Mouse (Mus musculus): ENCODE measurements around the gene Rpl18a. TPM values are rescaled to one million over a fixed set of nuclear protein-coding genes. Genes with fewer than 3 reads are reported as not detected.
A peak's percentile ranks its signal among the peaks of the same experiment; 100 is the strongest.

Rpl18a gene
- total RNA-seq, 2 experiments from 2014 or later: 1,253 to 1,401 TPM

DNA sequence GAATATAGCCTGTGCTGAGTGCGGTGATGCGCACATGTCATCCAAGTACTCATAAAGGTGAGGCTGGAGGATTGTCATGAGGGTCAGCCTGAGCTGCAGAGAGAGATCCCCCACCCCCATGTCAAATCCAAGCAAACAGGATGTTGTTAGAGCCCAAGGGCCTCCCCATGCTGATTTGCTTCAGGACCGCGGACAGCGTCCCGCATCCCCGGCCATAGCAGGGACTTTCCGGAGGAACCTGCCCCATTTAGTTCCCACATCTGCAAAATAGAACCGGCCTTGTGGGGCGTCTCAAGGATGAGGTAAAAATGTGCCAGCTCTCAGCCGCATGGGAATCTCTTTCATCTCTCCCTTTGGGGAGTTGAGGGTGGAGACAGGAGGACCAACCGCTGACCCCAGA lies 11.6 kb downstream of the Rpl18a start:
- no peak for DNase-seq (ENCODE audit: low spot score in 2 of 2)

GRCm38 (mm10) chr8:70884683-70885082 lies 12.5 kb downstream of the Rpl18a start:
- no peak for DNase-seq (ENCODE audit: low spot score in 2 of 2)

- no peak for DNase-seq (ENCODE audit: low spot score in 2 of 2)
Observed at GRCm38 (mm10) chr8:70884186-70884585, 13.0 kb downstream of the Rpl18a start.

DNA sequence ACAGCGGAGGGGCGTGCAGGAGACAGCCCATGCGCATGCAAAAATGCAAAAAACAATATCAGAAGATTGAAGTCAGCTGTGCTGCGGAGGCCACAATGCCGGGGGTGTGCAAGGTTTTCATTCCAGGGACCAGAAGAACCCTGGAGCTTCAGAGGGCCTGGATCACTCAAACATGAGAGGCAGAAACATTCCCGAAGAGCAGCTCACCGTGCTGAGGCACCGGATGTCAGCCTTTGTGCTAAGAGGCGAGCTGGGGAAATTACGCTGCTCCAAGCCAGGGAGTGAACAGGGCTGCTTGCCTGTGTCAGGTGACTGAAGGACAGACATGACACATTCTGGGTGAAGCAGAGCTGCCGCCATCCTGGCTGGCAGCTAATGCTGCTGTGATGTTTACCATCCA lies 16.7 kb downstream of the Rpl18a start:
- no peak for DNase-seq (ENCODE audit: low spot score in 2 of 2)

DNA sequence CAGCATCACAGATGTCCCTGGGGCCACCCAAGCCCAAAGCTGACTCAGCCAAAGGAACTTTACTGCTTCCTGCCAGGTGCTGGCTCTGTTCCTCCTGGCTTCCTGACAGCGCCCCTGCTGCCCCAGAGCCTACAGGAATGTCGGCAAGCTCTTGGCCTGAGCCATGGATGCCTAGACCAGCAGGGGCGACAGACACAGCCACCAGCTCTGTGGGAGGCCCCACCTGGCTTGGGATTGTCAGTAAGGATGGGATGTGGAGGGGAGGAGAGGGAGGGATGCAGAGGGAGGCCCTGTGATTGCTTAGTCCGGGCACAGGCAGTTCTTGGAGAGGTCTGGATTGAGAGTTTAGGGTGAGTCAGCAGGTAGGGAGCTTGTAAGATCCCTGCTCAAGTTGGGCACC lies 17.1 kb downstream of the Rpl18a start:
- DNase-seq (ENCODE audit: low spot score in 2 of 2): no peak

- no peak for DNase-seq (ENCODE audit: low spot score in 2 of 2)
Observed at GRCm38 (mm10) chr8:70879500-70879899, 17.7 kb downstream of the Rpl18a start.

DNA sequence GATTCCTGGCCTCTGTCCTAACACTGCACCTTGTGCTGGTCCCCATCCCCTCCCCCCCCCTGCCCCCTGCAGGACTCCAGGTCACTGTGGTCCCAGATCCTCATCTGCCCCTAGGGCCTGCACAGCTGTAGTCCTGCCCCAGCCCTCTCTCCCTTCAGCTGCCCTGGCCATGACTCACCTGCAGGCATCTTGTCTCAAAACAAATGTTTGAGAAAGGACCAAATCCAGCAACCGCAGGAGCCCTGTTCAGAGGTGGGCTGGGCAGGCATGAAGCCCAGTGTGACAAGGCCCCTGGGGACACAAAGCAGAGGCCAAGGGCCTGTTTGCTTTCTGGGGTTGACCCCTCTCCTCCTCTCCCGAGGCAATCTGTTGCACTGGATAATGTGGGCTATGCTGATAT lies 19.0 kb downstream of the Rpl18a start:
- no peak for DNase-seq (ENCODE audit: low spot score in 2 of 2)

DNA sequence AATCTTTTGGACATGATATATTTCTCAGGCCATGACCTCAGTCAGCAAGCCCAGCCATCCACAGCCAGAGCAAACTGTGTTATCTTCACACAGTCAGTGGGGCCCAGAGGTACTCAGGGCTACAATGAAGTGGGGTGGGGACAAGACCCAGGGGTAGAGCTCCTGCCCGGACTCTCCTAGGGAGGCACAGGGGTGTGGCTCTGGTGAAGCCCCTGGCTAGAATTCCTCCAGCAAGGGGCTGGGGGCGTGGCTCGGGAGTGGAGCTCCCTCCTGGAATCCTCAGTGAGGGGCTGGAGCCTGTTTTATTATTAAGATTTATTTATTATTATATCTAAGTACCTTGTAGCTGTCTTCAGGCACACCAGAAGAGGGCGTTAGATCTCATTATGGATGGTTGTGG lies 20.8 kb downstream of the Rpl18a start:
- DNase-seq (ENCODE audit: low spot score in 2 of 2): no peak

DNA sequence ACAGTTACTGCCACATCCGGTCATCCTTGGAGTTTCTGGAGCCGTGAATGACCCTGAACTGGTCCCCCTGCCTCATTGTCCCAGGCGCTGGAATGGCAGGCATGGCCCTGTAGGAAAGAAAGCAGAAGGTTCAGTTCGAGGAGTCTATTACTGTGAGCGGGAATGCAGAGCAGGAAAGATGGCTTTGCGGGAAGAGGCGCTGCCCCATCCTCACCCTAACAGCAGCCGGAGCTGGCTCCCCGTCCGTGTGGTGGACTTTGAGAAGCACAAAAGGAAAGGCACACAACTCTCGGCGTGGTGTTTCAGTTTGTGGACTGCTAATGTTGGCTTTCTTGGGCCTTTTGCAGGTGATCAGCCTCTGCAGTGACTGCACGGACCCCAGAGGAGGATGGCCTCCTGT lies 22.8 kb downstream of the Rpl18a start:
- no peak for DNase-seq (ENCODE audit: low spot score in 2 of 2)

GRCm38 (mm10) chr8:70873364-70873985 lies 23.7 kb downstream of the Rpl18a start, which contains the start of gene Ccdc124:
Gene Ccdc124 (minus strand): TSS chr8:70873935.
- DNase-seq (ENCODE audit: low spot score in 2 of 2): peak; percentile 96 to 98

DNA sequence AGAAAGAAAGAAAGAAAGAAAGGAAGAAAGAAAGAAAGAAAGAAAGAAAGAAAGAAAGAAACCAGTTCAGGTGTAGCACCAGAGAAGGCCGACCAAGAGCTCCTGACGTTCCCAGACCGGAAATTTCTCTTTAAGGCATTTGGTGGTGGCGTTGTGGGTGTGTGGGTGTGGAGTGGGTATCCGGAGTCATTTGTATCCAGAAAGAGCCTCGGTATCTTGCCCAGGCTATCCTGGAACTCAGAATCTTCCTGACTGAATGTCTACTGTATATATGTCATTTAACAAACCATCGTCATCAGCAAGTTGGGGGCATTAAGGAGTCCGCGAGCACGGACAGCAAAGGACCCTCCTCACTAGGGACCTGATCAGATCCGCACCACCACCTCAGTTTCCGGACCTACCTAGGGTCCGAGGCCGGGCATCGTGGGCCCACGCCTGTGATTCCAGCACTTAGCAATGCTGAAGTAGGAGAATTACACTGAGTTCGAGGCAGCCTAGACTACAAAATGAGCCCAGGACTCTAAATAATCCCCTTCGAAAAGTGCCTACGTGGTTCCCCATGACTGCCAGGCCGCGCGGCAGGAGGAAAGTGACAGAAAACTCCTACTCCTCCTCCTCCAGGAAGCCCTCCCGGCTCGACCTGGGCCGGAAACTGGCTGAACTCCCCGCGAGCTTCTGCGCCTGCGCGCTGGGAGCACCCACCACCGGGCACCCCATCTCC lies 24.4 kb downstream of the Rpl18a start:
- no peak for DNase-seq (ENCODE audit: low spot score in 2 of 2)

GRCm38 (mm10) chr8:70871195-70871807 lies 25.9 kb downstream of the Rpl18a start:
- DNase-seq (ENCODE audit: low spot score in 2 of 2): no peak

DNA sequence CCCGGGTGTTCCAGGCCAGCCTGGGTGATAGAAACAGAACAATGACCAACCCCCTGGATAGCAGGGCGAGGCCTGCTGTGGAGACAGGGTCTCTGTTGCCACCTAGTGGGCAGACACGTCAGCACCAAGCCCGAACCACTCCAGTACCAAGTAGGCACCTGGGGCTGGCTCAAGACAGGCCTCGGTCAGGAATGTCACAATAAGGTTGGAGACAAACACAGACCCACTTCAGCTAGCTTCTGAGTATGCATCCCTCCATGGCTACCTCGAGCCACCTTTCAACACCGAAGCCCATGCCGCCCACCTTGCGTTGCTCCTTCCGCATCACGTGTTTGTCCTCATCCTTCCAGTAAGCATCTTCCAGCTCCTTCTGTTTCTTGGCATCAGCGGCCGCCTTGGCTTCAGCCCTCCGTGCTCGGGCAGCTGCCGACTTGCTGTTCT lies 27.6 kb downstream of the Rpl18a start:
- DNase-seq (ENCODE audit: low spot score in 2 of 2): peak; percentile 62 to 69

GRCm38 (mm10) chr8:70869199-70869571 lies 28.0 kb downstream of the Rpl18a start:
- DNase-seq (ENCODE audit: low spot score in 2 of 2): no peak

DNA sequence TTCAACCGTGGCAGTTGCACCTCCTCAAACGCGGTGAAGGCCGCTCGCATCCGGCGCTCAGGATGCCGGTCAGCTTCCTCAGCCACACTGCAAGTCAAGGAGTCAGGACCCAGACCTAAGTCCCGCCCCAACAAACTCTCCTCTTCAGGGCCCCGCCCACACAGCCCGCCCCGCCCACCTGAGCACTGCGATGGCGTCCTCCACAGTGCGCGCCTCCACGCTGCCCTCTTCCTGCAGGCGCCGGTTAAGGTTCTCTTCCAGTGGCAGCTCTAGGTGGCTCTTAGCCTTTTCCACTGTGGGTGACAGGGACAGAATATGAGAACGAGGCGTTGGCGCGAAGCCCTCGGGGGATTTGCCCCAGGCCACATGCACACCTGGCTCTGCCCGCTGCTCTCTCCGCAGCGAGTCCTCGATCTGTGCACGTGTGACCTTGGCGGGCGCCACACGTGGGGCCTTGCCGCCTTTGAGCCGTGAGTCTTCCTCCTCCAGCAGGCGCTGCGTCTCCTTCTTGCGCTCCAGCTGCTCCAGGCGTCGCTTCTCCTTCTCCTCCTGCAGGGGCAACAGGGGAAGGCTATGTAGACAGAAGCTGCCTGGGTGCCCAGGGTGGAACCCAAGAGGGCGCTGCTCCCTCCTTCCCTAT lies 28.5 kb downstream of the Rpl18a start:
- DNase-seq (ENCODE audit: low spot score in 2 of 2): peak in 1 of 2 experiments; percentile 25

DNA sequence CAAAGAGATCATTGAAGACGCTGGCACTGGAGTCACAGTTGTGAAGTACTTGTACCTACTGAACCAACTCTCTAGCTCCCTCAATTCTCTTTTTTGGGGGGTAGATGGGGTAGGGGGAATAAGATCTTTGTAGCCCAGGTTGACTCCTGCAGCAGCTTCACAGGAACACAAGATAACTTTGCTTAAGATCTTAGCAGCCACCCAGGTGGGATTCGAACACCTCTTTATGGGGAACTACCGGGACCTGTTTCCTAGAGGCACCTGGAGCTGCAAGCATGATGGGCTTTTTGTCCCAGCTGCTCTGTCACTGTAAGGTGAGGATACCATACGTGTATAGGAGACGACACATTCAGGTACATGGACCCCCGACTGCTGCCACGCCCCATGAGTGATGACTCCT lies 30.6 kb downstream of the Rpl18a start:
- DNase-seq (ENCODE audit: low spot score in 2 of 2): no peak

GRCm38 (mm10) chr8:70866001-70866520 lies 31.2 kb downstream of the Rpl18a start:
- no peak for DNase-seq (ENCODE audit: low spot score in 2 of 2)

DNA sequence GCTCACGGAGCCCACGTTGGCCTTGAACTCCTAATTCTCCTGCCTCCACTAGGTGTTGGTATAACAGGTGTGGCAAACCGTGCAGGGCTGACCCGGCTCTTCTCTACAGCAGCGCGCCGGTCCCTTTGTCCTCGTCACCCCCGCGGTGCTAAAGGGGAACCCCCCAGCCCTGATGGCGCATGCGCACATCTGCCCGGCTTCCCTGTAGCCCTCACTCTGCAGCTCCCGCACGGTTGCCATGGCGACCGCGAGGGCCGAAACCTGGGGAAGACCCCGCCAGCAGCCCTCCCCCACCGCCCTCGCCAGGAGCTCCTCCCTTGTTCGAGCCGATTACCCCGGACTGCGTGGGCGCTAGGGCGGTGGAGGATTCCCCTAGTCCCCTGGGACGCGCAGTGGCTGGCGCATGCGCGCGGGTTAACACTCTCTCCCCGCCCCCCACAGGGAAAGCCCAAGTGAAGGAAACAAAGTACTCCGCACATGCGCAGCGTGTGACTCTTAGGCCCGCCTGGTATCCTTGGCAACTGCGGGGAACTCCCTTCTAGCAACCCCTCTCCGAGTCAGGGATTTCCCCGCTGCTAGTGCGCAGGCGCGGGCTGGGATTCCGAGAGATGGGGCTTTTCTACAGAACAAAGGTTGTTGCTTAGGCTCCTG lies 31.7 kb downstream of the Rpl18a start:
- peak; percentile 95 to 96 for DNase-seq (ENCODE audit: low spot score in 2 of 2)

DNA sequence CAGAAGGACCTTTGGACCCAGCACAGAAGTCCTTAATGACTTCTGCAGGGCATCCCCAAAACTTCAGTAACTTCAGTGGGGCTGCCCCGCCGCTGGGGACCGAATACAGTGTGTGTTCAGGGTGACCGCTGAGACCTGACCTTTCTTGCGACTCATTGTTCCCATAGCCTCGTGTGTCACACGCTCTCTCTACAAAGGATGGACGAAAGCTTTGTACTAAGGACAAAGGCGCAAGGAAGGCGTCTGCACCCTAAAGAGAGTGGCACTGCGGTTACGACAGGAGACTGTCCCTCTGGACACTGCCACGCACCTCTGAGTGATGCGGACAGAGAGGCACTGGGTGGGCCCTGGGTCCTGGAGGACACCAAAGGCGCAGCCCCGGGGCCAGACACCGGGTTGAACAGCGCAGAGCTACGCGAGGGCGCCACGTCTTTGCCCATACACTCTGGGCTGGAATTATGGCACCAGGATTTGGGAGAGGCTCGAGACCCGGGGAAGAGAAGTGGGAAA lies 32.4 kb downstream of the Rpl18a start:
- peak in 1 of 2 experiments; percentile 44 for DNase-seq (ENCODE audit: low spot score in 2 of 2)

GRCm38 (mm10) chr8:70863956-70864711 lies 33.1 kb downstream of the Rpl18a start:
- DNase-seq (ENCODE audit: low spot score in 2 of 2): no peak

All from adrenal gland, adult 18-20 months (tissue).